Mouse (Mus musculus) CD4-positive naive resting alpha-beta T cell, adult 57 days (primary cell): Measurements from ENCODE around the gene Gimap8. TPM values are rescaled to one million over a fixed set of nuclear protein-coding genes. Genes with fewer than 3 reads are reported as not detected.

ENCODE experiments used
- total RNA-seq: library from RNA; stranded (reverse); gene quantifications from one replicate; pipeline ENCODE4 v1.2.4, GENCODE M21; 2023

Gene Gimap8
- 136 TPM for total RNA-seq

DNA sequence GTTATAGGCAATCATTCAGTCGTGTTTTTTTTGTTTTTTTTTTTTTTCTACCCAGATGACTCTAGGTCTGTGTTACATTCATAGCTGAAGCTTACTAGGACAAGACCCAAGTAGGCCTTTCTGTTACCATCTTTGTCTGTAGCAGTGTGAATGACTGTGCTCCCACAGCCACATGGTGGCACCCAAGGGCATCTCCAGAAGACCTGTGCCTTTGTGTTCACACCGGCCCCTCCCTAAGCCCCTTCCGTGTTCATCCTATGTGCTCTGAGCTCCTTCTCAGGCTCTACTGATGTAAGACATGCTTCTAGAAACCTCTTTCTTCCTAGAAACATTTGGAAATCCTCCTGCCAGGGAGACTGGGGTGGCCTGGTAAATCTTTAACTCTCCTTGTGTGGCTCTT, at the start of gene Gimap8:
Gene Gimap8, plus strand, starts transcription at position 240 of the 400 bp plus-strand sequence.

GRCm38 (mm10) chr6:48601271-48602079, 45.6 kb upstream of the Gimap8 start, which contains the start of gene Zfp775:
Zfp775 (plus strand) TSS chr6:48602063.

DNA sequence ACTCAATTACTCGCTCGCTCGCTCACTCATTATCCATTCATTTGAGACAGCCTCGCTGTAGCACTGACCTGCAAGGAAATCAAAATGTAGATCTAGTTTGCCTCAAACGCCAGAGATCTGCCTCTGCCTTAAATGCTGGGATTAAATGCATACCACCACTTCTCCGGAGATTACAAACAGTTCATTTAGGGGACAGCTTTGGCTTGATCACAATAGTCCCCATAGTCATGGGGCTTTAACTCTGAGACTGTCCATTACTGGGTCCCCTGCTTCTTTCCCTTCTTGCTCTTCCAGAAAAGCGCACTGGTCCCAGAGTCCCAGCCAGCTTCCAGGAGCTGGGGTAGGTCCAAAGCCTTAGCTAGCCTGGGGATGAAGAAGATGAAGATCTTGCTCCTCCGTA, 20.6 kb upstream of the Gimap8 start, which contains the start of gene AI854703:
Gene AI854703, plus strand, starts transcription at position 301 of the 400 bp plus-strand sequence.

GRCm38 (mm10) chr6:48675931-48676859, 29.2 kb downstream of the Gimap8 start, which contains the start of gene Gimap9:
Gimap9 (plus strand) TSS chr6:48676129.

DNA sequence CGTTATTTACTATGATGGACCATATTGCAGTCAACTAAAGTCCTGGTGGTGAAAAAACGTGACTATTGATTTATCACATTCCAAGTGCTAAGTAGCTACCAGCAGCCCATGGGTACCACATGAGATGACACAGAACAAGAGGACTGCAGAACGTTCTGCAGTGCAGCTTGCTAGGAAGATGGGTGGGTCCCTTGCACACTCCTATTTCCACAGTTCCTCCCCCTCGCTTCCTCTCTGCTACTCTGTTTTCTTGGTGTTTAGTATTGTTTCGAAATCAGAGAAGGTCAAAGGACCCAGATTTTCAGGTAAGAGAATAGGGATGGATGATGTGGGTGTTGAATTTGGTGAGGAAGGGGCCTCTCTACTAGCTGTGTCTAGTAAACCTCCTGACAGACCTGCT, 37.3 kb downstream of the Gimap8 start, which contains the start of gene Gimap4:
Gene Gimap4, plus strand, starts transcription at position 231 of the 400 bp plus-strand sequence.

Other genes with a start within 250 kb of the Gimap8 start
- gene Zfp467, start 201.4 kb upstream of the Gimap8 start, total RNA-seq: 11.4 TPM
- gene Sspo, start 199.0 kb upstream of the Gimap8 start, total RNA-seq: 0.21 TPM
- 2.7 TPM for gene Atp6v0e2, start 109.6 kb upstream of the Gimap8 start, total RNA-seq
- gene Lrrc61, start 92.4 kb upstream of the Gimap8 start, total RNA-seq: 46.1 TPM
- gene Rarres2, start 74.4 kb upstream of the Gimap8 start, total RNA-seq: 13.6 TPM
- not detected for gene Gm45021, start 57.6 kb upstream of the Gimap8 start, total RNA-seq
- 2.5 TPM for gene Repin1, start 53.4 kb upstream of the Gimap8 start, total RNA-seq
- 2.7 TPM for gene Gm44965, start 53.3 kb upstream of the Gimap8 start, total RNA-seq
- gene Zfp775, start 45.2 kb upstream of the Gimap8 start, total RNA-seq: 7.6 TPM
- 1.7 TPM for gene AI854703, start 20.5 kb upstream of the Gimap8 start, total RNA-seq
- gene Gimap9, start 28.9 kb downstream of the Gimap8 start, total RNA-seq: 218 TPM
- gene Gimap4, start 37.3 kb downstream of the Gimap8 start, total RNA-seq: 370 TPM
- gene Gimap6, start 61.0 kb downstream of the Gimap8 start, total RNA-seq: 2,141 TPM
- gene Gm28053, start 71.4 kb downstream of the Gimap8 start, total RNA-seq: 19.3 TPM
- 37.7 TPM for gene Gimap7, start 71.4 kb downstream of the Gimap8 start, total RNA-seq
- 153 TPM for gene Gimap1, start 91.8 kb downstream of the Gimap8 start, total RNA-seq
- 147 TPM for gene Gimap5, start 99.0 kb downstream of the Gimap8 start, total RNA-seq
- gene Gimap3, start 123.6 kb downstream of the Gimap8 start, total RNA-seq: 591 TPM
- gene Tmem176a, start 193.7 kb downstream of the Gimap8 start, total RNA-seq: 6.3 TPM
- gene Tmem176b, start 194.3 kb downstream of the Gimap8 start, total RNA-seq: 10.0 TPM
- gene Aoc1, start 225.7 kb downstream of the Gimap8 start, total RNA-seq: not detected